In genomic region chr12:101718755-101719150, GRCm38 (mm10) we compare ENCODE assay signal across 8 mouse cellular contexts. TPM values are rescaled to one million over a fixed set of nuclear protein-coding genes. Genes with fewer than 3 reads are reported as not detected.
DNase-seq lines count a peak whose midpoint lies in the region; ATAC-seq and TF ChIP-seq lines count a peak whose summit lies in the region.

No protein-coding gene starts in this region.

- H3K4me3 ChIP-seq in forebrain, embryonic 12.5 days (replicated peaks) = peak overlapping the region; percentile 70
- H3K4me3 ChIP-seq in kidney, embryonic 15.5 days (replicated peaks) = peak overlapping the region; percentile 72
- H3K4me3 ChIP-seq in small intestine, adult 2 months (ENCODE audit: low read depth, low read length) = peak overlapping the region; percentile 86

- peak overlapping the region; percentile 53; the same call in 1 of the 2 replicates for H3K9ac ChIP-seq in forebrain, embryonic 12.5 days
- peak overlapping the region; percentile 48 for H3K9ac ChIP-seq in kidney, embryonic 15.5 days

- TF ChIP-seq CTCF in small intestine, adult 2 months (IDR thresholded peaks at IDR 0.05; ENCODE audit: extremely low read depth, insufficient read length, insufficient replicate concordance, low read depth, low read length) = no peak

- 2% methylated on average over 9 of the region's 9 CpGs for WGBS in forebrain, embryonic 12.5 days
- WGBS in kidney, embryonic 15.5 days = under 1% methylated on average over 9 of the region's 9 CpGs
- WGBS in small intestine, adult 2 months = 1% methylated on average over 9 of the region's 9 CpGs

- no peak overlapping the region for H3K27ac ChIP-seq in forebrain, embryonic 12.5 days
- H3K27ac ChIP-seq in kidney, embryonic 15.5 days = no peak overlapping the region
- H3K27ac ChIP-seq in small intestine, adult 2 months (ENCODE audit: insufficient read depth, low read depth, low read length) = no peak overlapping the region

- H3K4me2 ChIP-seq in forebrain, embryonic 12.5 days = peak overlapping the region; percentile 98
- peak overlapping the region; percentile 99 for H3K4me2 ChIP-seq in kidney, embryonic 15.5 days

- peaks cover 11% of the 10 kb centered on the region for H3K27me3 ChIP-seq in forebrain, embryonic 12.5 days
- H3K27me3 ChIP-seq in kidney, embryonic 15.5 days = peaks cover 19% of the 10 kb centered on the region
- 0 out of 2 replicates have a peak, but pooled peaks cover 4% of the 10 kb centered on the region for H3K27me3 ChIP-seq in small intestine, adult 2 months (ENCODE audit: control insufficient read depth, insufficient read depth, low read length)

- no peaks in the 10 kb centered on the region for H3K36me3 ChIP-seq in forebrain, embryonic 12.5 days (replicated peaks)
- H3K36me3 ChIP-seq in kidney, embryonic 15.5 days = no peaks in the 10 kb centered on the region
- no peaks in the 10 kb centered on the region for H3K36me3 ChIP-seq in small intestine, adult 2 months (ENCODE audit: control insufficient read depth, insufficient read depth, low read length)

- no peak for TF ChIP-seq POLR2A in small intestine, adult 2 months (IDR thresholded peaks at IDR 0.05; ENCODE audit: low read depth, low read length)

- H3K4me1 ChIP-seq in forebrain, embryonic 12.5 days = peaks cover 8% of the 10 kb centered on the region
- peaks cover 10% of the 10 kb centered on the region; the same call in 1 of the 2 replicates for H3K4me1 ChIP-seq in kidney, embryonic 15.5 days
- H3K4me1 ChIP-seq in small intestine, adult 2 months (ENCODE audit: control insufficient read depth, insufficient read depth, insufficient read length, low read length) = no peaks in the 10 kb centered on the region

- no peaks in the 10 kb centered on the region for H3K9me3 ChIP-seq in forebrain, embryonic 12.5 days
- H3K9me3 ChIP-seq in kidney, embryonic 15.5 days (replicated peaks) = no peaks in the 10 kb centered on the region

- ATAC-seq in forebrain, embryonic 12.5 days (ENCODE audit: low FRiP score) = peak; percentile 85
- peak; percentile 88 for ATAC-seq in kidney, embryonic 15.5 days (replicated peaks; ENCODE audit: low FRiP score)

- peak; percentile 18 for DNase-seq in thymus, postnatal 14 days
- DNase-seq in thymus, adult 18-20 months = no peak
- peak; percentile 59 for DNase-seq in lung, postnatal 10 days
- DNase-seq in gastrocnemius, postnatal 25 days = no peak
- DNase-seq in natural killer cell, adult 2 months (ENCODE audit: low spot score in 2 of 2) = no peak

RNA-seq across cellular contexts. Expression of gene Tc2n, which starts 0.4 kb away (rescaled TPM):
- polyA plus RNA-seq in forebrain, embryonic 12.5 days (2016; fragmentation: Nextera tagmentation; extraction: Ambion mirVana) = 0.12 and 0.20 TPM in 2 replicates
- polyA plus RNA-seq in kidney, embryonic 15.5 days (2015; fragmentation: Nextera tagmentation; extraction: Ambion mirVana) = 0.60 and 0.78 TPM in 2 replicates
- polyA plus RNA-seq in small intestine, adult 2 months (2012; rRNA removed) = 0.03 and 0.20 TPM in 2 replicates
- under 1 TPM; 0.51 to 0.54 TPM for total RNA-seq in gastrocnemius, postnatal 25 days (2021)

Comparison
In these comparisons a context has a peak if more than half of its experiments do, and no peak if none do; other contexts are left out.
1. DNase-seq: peak in thymus, postnatal 14 days (single experiment) and lung, postnatal 10 days (single experiment); none in thymus, adult 18-20 months (0 of 2), gastrocnemius, postnatal 25 days (single experiment) and natural killer cell, adult 2 months (0 of 2).
2. Peak in every context shown above with its lines, with median percentiles within 50 percentile points of each other: H3K4me3 ChIP-seq.